Mouse (Mus musculus) spleen, postnatal 4 days (tissue): ENCODE measurements around the gene Dennd5b.
"Not testable (repeated sequence)": the region's sequence is repeated elsewhere in the genome, so short reads cannot be mapped to it uniquely, and the experiment has no call there.

Experiments used
- DNase-seq, 2 experiments: peaks; one replicate each; pipeline ENCODE4 v3.0.0; 2022; ENCODE audit warnings: low spot score in 2 of 2

Gene Dennd5b

GRCm38 (mm10) chr6:149101076-149101942, at the start of gene Dennd5b:
Dennd5b (minus strand) TSS chr6:149101680.
- peak; percentile 43 to 71 for DNase-seq

- DNase-seq: no peak
These were observed 47.2 kb upstream of the Dennd5b start for GRCm38 (mm10) chr6:149148436-149149229.

- no peak for DNase-seq
These were observed 43.7 kb upstream of the Dennd5b start for GRCm38 (mm10) chr6:149145143-149145542.

GRCm38 (mm10) chr6:149141393-149142173, 40.1 kb upstream of the Dennd5b start:
- peak; percentile 88 to 93 for DNase-seq

- no peak for DNase-seq
These were observed 38.0 kb upstream of the Dennd5b start, which contains the start of gene Etfbkmt for GRCm38 (mm10) chr6:149139471-149139870. Etfbkmt (plus strand) TSS chr6:149139849.

- DNase-seq: no peak
These were observed 37.5 kb upstream of the Dennd5b start for GRCm38 (mm10) chr6:149139011-149139410.

GRCm38 (mm10) chr6:149137936-149138335, 36.5 kb upstream of the Dennd5b start:
- no peak for DNase-seq

- no peak for DNase-seq
These were observed 34.2 kb upstream of the Dennd5b start for GRCm38 (mm10) chr6:149135631-149136030.

GRCm38 (mm10) chr6:149134391-149135150, 33.1 kb upstream of the Dennd5b start:
- no peak for DNase-seq

GRCm38 (mm10) chr6:149132311-149133077, 31.0 kb upstream of the Dennd5b start:
- no peak for DNase-seq

- DNase-seq: no peak
These were observed 29.6 kb upstream of the Dennd5b start for GRCm38 (mm10) chr6:149131111-149131510.

GRCm38 (mm10) chr6:149129870-149130269, 28.4 kb upstream of the Dennd5b start, which contains the start of gene Gm10203:
Gm10203 (plus strand) TSS chr6:149130170.
- not testable (repeated sequence) for DNase-seq

- peak; percentile 45 to 75 for DNase-seq
These were observed 25.2 kb upstream of the Dennd5b start for GRCm38 (mm10) chr6:149126675-149127074.

- DNase-seq: no peak
These were observed 21.6 kb upstream of the Dennd5b start for GRCm38 (mm10) chr6:149123042-149123441.

GRCm38 (mm10) chr6:149119853-149120252, 18.4 kb upstream of the Dennd5b start:
- DNase-seq: peak; percentile 32 to 73

GRCm38 (mm10) chr6:149118935-149119334, 17.5 kb upstream of the Dennd5b start:
- DNase-seq: no peak

GRCm38 (mm10) chr6:149116992-149117391, 15.5 kb upstream of the Dennd5b start:
- DNase-seq: no peak

- DNase-seq: no peak
These were observed 7.4 kb upstream of the Dennd5b start for GRCm38 (mm10) chr6:149108909-149109308.

GRCm38 (mm10) chr6:149107615-149108014, 6.1 kb upstream of the Dennd5b start:
- DNase-seq: no peak

GRCm38 (mm10) chr6:149103451-149103850, 2.0 kb upstream of the Dennd5b start:
- no peak for DNase-seq
